In genomic region chr6:137156437-137157219, GRCm38 (mm10) we compare ENCODE assay signal across 11 mouse cellular contexts. TPM values are rescaled to one million over a fixed set of nuclear protein-coding genes. Genes with fewer than 3 reads are reported as not detected.
DNase-seq lines count a peak whose midpoint lies in the region; ATAC-seq and TF ChIP-seq lines count a peak whose summit lies in the region.
"Had no signal": no experiment of that assay in that cellular context is flagged by ENCODE, and none has a peak within 500 bp of the region (broad histone marks: within the 10 kb centered on the region; RNA-seq: fewer than 3 reads in every experiment).

No protein-coding gene starts in this region.

- TF ChIP-seq CTCF in kidney, adult 2 months (conservative IDR thresholded peaks at IDR 0.05; ENCODE audit: insufficient read depth, insufficient read length, low read depth, low read length), result no peak

- peak overlapping the region; percentile 40; the same call in 1 of the 2 replicates for H3K27ac ChIP-seq in kidney, adult 2 months (ENCODE audit: insufficient read depth, low read depth, low read length)
- no peak overlapping the region for H3K27ac ChIP-seq in kidney, embryonic 16.5 days (ENCODE audit: low read length)
- H3K27ac ChIP-seq in embryonic facial prominence, embryonic 14.5 days (replicated peaks; ENCODE audit: low read depth, low read length), result peak overlapping the region; percentile 40; the same call in 1 of the 2 replicates
- no peak overlapping the region for H3K27ac ChIP-seq in liver, embryonic 16.5 days (ENCODE audit: low read length)
- H3K27ac ChIP-seq: neural tube, embryonic 13.5 days had no signal

- TF ChIP-seq POLR2A in kidney, adult 2 months (IDR thresholded peaks at IDR 0.05; ENCODE audit: low read depth, low read length), result no peak

- ATAC-seq in kidney, embryonic 16.5 days (ENCODE audit: low FRiP score, low TSS enrichment), result no peak
- ATAC-seq in embryonic facial prominence, embryonic 14.5 days (ENCODE audit: low read depth), result no peak
- peak; percentile 13; the same call in 1 of the 2 replicates for ATAC-seq in liver, embryonic 16.5 days (ENCODE audit: low read depth)

- no peaks in the 10 kb centered on the region for H3K36me3 ChIP-seq in kidney, adult 2 months (ENCODE audit: control insufficient read depth, insufficient read depth, low read length)
- H3K36me3 ChIP-seq in kidney, embryonic 16.5 days (ENCODE audit: insufficient read depth, low read length), result no peaks in the 10 kb centered on the region
- no peaks in the 10 kb centered on the region for H3K36me3 ChIP-seq in embryonic facial prominence, embryonic 14.5 days (ENCODE audit: control insufficient read depth, insufficient read depth, low read length)
- H3K36me3 ChIP-seq in liver, embryonic 16.5 days (ENCODE audit: control insufficient read depth, insufficient read depth), result no peaks in the 10 kb centered on the region
- H3K36me3 ChIP-seq: neural tube, embryonic 13.5 days had no signal

- no peak overlapping the region for H3K9ac ChIP-seq in kidney, embryonic 16.5 days (replicated peaks; ENCODE audit: low read length)
- H3K9ac ChIP-seq in embryonic facial prominence, embryonic 14.5 days (ENCODE audit: low read depth, low read length), result no peak overlapping the region
- H3K9ac ChIP-seq in liver, embryonic 16.5 days (ENCODE audit: low read depth, low read length), result no peak overlapping the region
- H3K9ac ChIP-seq: neural tube, embryonic 13.5 days had no signal

- no peaks in the 10 kb centered on the region for H3K27me3 ChIP-seq in kidney, adult 2 months (replicated peaks; ENCODE audit: control insufficient read depth, insufficient read depth, low read length)
- no peaks in the 10 kb centered on the region for H3K27me3 ChIP-seq in kidney, embryonic 16.5 days (ENCODE audit: insufficient read depth, low read length)
- no peaks in the 10 kb centered on the region for H3K27me3 ChIP-seq in embryonic facial prominence, embryonic 14.5 days (replicated peaks; ENCODE audit: control insufficient read depth, insufficient read depth, low read length)
- no peaks in the 10 kb centered on the region for H3K27me3 ChIP-seq in liver, embryonic 16.5 days (ENCODE audit: control insufficient read depth, insufficient read depth, low read depth, low read length)
- H3K27me3 ChIP-seq: neural tube, embryonic 13.5 days had no signal

- H3K4me1 ChIP-seq in kidney, adult 2 months (ENCODE audit: control insufficient read depth, insufficient read depth, low read length), result no peaks in the 10 kb centered on the region
- H3K4me1 ChIP-seq in kidney, embryonic 16.5 days (ENCODE audit: insufficient read depth, low read length), result no peaks in the 10 kb centered on the region
- H3K4me1 ChIP-seq in embryonic facial prominence, embryonic 14.5 days (ENCODE audit: control insufficient read depth, insufficient read depth, low read length), result peaks cover 8% of the 10 kb centered on the region
- no peaks in the 10 kb centered on the region for H3K4me1 ChIP-seq in liver, embryonic 16.5 days (ENCODE audit: control insufficient read depth, low read depth, low read length)
- H3K4me1 ChIP-seq: neural tube, embryonic 13.5 days had no signal

- no peak overlapping the region for H3K4me3 ChIP-seq in kidney, adult 2 months (ENCODE audit: insufficient read depth, low read depth, low read length)
- H3K4me3 ChIP-seq in kidney, embryonic 16.5 days (ENCODE audit: low read length), result no peak overlapping the region
- H3K4me3 ChIP-seq in embryonic facial prominence, embryonic 14.5 days (ENCODE audit: low read depth, low read length), result no peak overlapping the region
- no peak overlapping the region for H3K4me3 ChIP-seq in liver, embryonic 16.5 days (ENCODE audit: low read depth, low read length)
- H3K4me3 ChIP-seq: neural tube, embryonic 13.5 days had no signal

- no peaks in the 10 kb centered on the region for H3K9me3 ChIP-seq in kidney, embryonic 16.5 days (ENCODE audit: low read length)
- H3K9me3 ChIP-seq in embryonic facial prominence, embryonic 14.5 days (ENCODE audit: control insufficient read depth, low read length), result no peaks in the 10 kb centered on the region
- no peaks in the 10 kb centered on the region for H3K9me3 ChIP-seq in liver, embryonic 16.5 days (replicated peaks; ENCODE audit: control insufficient read depth, low read length)
- H3K9me3 ChIP-seq: neural tube, embryonic 13.5 days had no signal

- H3K4me2 ChIP-seq in kidney, embryonic 16.5 days (replicated peaks; ENCODE audit: low read depth, low read length), result no peak overlapping the region
- no peak overlapping the region for H3K4me2 ChIP-seq in embryonic facial prominence, embryonic 14.5 days (ENCODE audit: low read depth, low read length)
- no peak overlapping the region for H3K4me2 ChIP-seq in liver, embryonic 16.5 days (ENCODE audit: low read depth, low read length)
- H3K4me2 ChIP-seq: neural tube, embryonic 13.5 days had no signal

- peak; percentile 50 for DNase-seq in kidney, adult 2 months
- DNase-seq in ES-CJ7 (ENCODE audit: low read depth, low spot score), result peak; percentile 75
- peak; percentile 44 for DNase-seq in embryonic facial prominence, embryonic 14.5 days (ENCODE audit: low spot score)
- DNase-seq in yolk sac, embryonic 10.5 days (ENCODE audit: low spot score), result no peak
- no peak for DNase-seq in spleen, adult 12 weeks (ENCODE audit: low spot score)
- DNase-seq in cerebellum, adult 8-10 months, result no peak
- DNase-seq: adrenal gland, postnatal 25 days; cerebellum, adult 9-11 months had no signal

- 63% methylated on average over 11 of the region's 11 CpGs for WGBS in kidney, adult 2 months
- 77% methylated on average over 11 of the region's 11 CpGs for WGBS in kidney, embryonic 16.5 days
- 66% methylated on average over 11 of the region's 11 CpGs for WGBS in embryonic facial prominence, embryonic 14.5 days
- WGBS in liver, embryonic 16.5 days (ENCODE audit: insufficient replicate concordance), result 14% methylated on average over 11 of the region's 11 CpGs

RNA-seq across cellular contexts. Expression of gene Rerg, which starts 13.7 kb away (rescaled TPM):
- 6.0 and 6.9 TPM in 2 replicates for polyA plus RNA-seq in kidney, adult 2 months (2012; rRNA removed)
- 14.4 and 16.2 TPM in 2 replicates for polyA plus RNA-seq in kidney, embryonic 16.5 days (2015; fragmentation: Nextera tagmentation; extraction: Ambion mirVana)
- polyA plus RNA-seq in embryonic facial prominence, embryonic 14.5 days (2014; fragmentation: Nextera tagmentation; extraction: Ambion mirVana), result 23.1 and 26.0 TPM in 2 replicates
- 2.4 and 3.4 TPM in 2 replicates for polyA plus RNA-seq in liver, embryonic 16.5 days (2015; fragmentation: Nextera tagmentation; extraction: Ambion mirVana)

Comparison
In these comparisons a context has a peak if more than half of its experiments do, and no peak if none do; other contexts are left out.
1. H3K27ac ChIP-seq: peak in kidney, adult 2 months (single experiment) and embryonic facial prominence, embryonic 14.5 days (single experiment); none in kidney, embryonic 16.5 days (single experiment) and liver, embryonic 16.5 days (single experiment).
2. DNase-seq: peak in kidney, adult 2 months (single experiment), ES-CJ7 (single experiment) and embryonic facial prominence, embryonic 14.5 days (single experiment); none in yolk sac, embryonic 10.5 days (single experiment), spleen, adult 12 weeks (single experiment) and cerebellum, adult 8-10 months (single experiment).